Mouse (Mus musculus): ENCODE data around the gene Atg10. TPM values are rescaled to one million over a fixed set of nuclear protein-coding genes. Genes with fewer than 3 reads are reported as not detected.

Atg10 gene
- polyA plus RNA-seq, 1 experiment from 2014 or later, result 3.2 TPM

DNA sequence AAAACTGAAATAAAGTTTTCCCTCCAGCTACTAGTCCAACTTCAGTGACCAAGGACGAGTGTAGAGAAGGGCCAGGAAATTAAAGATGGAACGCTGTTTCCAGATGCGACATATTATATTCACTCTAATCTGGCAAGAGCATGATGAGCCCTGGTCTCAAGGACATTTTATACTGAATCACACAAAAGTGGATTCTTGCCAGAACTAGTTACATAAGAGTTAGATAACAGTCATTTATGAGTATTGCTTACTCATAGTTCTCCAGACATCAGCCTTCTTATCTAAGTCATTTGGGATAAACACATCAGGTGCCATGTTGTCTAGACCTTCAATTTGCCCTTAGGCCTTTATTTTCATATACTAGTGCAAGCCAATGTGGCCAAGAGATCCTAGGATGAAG, 108.9 kb downstream of the Atg10 start:
- H3K4me1 ChIP-seq (replicated peaks), result no peaks in the 10 kb centered on the region
- no peak overlapping the region for H3K9ac ChIP-seq
- H3K9me3 ChIP-seq (replicated peaks), result no peaks in the 10 kb centered on the region
- no peak overlapping the region for H3K4me3 ChIP-seq (replicated peaks)
- H3K4me2 ChIP-seq, result no peak overlapping the region
- no peaks in the 10 kb centered on the region for H3K36me3 ChIP-seq (replicated peaks)
- H3K27ac ChIP-seq (replicated peaks), result no peak overlapping the region
- no peak for ATAC-seq (ENCODE audit: insufficient read depth)
- no peaks in the 10 kb centered on the region for H3K27me3 ChIP-seq
- WGBS (ENCODE audit: insufficient replicate concordance), result 68% methylated on average over 3 of the region's 3 CpGs

DNA sequence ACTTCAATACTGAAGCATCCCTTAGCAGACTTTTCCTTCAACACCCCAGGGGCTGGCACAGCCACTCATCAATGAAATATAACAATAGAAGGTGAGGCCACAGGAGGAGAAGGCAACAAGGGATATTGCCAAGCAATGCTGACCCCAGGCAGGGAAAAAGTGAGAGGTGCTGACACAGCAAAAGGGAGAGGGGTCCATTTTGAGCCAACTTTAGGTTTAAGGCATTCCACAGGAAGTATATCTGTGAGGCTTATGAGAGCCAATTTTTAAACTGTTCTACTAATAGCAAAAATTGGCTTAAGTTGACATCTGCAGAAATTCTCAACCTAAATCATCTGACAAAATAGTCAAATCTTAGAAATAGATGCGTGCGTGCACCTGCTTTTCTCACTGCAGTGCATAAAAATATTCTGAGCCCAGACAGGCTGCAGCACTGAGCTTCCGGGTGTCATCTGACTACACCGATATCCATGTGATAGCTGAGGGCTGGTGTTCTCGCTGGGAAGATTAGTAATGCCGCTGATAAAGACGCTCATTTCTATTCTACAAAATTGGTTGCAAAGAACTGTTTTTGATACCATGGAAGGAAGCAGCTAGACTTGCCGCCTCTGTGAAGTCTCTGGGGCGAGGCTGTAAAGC, 116.3 kb downstream of the Atg10 start:
- ATAC-seq (ENCODE audit: insufficient read depth), result no peak
- Histone ChIP-seq H3K9ac (no peak overlapping the region), H3K27ac (replicated peaks) (no peak overlapping the region), H3K4me1 (replicated peaks) (no peaks in the 10 kb centered on the region), H3K27me3 (no peaks in the 10 kb centered on the region), H3K4me2 (no peak overlapping the region), H3K9me3 (replicated peaks) (no peaks in the 10 kb centered on the region), H3K4me3 (replicated peaks) (no peak overlapping the region), H3K36me3 (replicated peaks) (no peaks in the 10 kb centered on the region)
- 71% methylated on average over 9 of the region's 9 CpGs for WGBS (ENCODE audit: insufficient replicate concordance)

DNA sequence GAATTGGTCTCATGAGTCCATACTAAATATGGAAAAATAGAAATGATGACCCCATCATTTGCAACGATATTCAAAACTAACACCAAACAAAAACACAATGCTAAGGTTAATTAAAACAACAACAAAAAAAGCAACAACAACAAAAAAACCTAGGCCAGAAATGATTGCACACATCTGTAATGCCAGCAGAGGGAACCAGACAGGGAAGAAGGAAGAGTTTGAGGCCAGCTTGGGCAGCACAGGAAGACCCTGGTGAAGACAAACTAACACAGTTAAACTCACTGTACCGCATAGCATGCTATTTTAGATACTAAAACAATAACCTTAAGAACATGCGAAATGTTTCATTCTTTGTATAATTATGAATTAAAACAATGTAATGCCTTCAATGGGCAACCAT, 121.5 kb downstream of the Atg10 start:
- WGBS (ENCODE audit: insufficient replicate concordance), result 56% methylated on average over 3 of the region's 3 CpGs
- Histone ChIP-seq H3K4me2 (no peak overlapping the region), H3K4me3 (replicated peaks) (no peak overlapping the region), H3K4me1 (replicated peaks) (no peaks in the 10 kb centered on the region), H3K9ac (no peak overlapping the region), H3K27me3 (no peaks in the 10 kb centered on the region), H3K36me3 (replicated peaks) (no peaks in the 10 kb centered on the region), H3K27ac (replicated peaks) (no peak overlapping the region), H3K9me3 (replicated peaks) (no peaks in the 10 kb centered on the region)
- no peak for ATAC-seq (ENCODE audit: insufficient read depth)

DNA sequence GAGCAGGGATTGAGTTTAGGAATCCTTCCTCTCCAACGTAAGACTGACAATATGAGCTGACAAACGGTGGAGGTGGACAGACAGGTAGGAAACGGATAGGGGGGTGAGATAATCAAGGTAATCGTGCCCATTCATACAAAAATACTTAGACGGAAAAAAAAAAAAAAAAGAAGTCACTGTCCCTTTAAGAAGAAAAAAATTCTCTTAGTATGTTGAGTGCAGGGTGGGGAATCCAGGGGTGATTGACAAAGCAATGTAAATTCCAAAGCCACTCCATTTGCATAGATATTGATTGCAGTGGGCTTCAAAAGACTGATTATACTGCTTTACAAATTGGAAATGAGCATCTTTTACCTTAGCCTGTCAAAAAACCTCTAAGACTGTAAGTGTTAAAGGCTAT, 123.4 kb downstream of the Atg10 start:
- ATAC-seq (ENCODE audit: insufficient read depth), result no peak
- 61% methylated on average over 5 of the region's 5 CpGs for WGBS (ENCODE audit: insufficient replicate concordance)

DNA sequence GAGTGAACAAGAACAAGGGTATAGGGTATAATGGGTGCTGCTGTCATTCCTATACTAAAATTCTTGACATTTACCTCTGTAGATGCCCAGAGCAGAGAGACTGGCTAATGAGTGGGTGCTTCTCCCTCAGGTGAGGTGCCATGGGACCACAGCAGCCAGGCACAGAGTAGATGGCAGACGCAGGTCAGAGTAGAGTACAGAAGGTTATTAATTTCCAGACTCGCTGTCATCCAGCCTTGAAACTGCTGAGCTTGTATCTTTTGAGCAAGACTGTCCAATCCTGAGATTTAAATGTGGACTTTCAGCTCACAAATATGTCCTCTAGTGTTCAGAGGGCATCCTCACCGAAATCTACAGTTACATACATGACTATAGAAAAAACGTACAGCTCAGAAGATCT, 128.9 kb downstream of the Atg10 start:
- no peak for ATAC-seq (ENCODE audit: insufficient read depth)
- WGBS (ENCODE audit: insufficient replicate concordance), result 69% methylated on average over 4 of the region's 4 CpGs
- Histone ChIP-seq H3K27me3 (no peaks in the 10 kb centered on the region), H3K9me3 (replicated peaks) (no peaks in the 10 kb centered on the region), H3K4me1 (replicated peaks) (no peaks in the 10 kb centered on the region), H3K4me2 (no peak overlapping the region), H3K4me3 (replicated peaks) (no peak overlapping the region), H3K27ac (replicated peaks) (no peak overlapping the region), H3K36me3 (replicated peaks) (no peaks in the 10 kb centered on the region), H3K9ac (no peak overlapping the region)

More for the DNA sequence above, 123.4 kb downstream of the Atg10 start:
- Histone ChIP-seq H3K4me2 (no peak overlapping the region), H3K9ac (no peak overlapping the region), H3K36me3 (replicated peaks) (no peaks in the 10 kb centered on the region), H3K9me3 (replicated peaks) (no peaks in the 10 kb centered on the region), H3K4me1 (replicated peaks) (no peaks in the 10 kb centered on the region), H3K4me3 (replicated peaks) (no peak overlapping the region), H3K27me3 (no peaks in the 10 kb centered on the region), H3K27ac (replicated peaks) (no peak overlapping the region)

DNA sequence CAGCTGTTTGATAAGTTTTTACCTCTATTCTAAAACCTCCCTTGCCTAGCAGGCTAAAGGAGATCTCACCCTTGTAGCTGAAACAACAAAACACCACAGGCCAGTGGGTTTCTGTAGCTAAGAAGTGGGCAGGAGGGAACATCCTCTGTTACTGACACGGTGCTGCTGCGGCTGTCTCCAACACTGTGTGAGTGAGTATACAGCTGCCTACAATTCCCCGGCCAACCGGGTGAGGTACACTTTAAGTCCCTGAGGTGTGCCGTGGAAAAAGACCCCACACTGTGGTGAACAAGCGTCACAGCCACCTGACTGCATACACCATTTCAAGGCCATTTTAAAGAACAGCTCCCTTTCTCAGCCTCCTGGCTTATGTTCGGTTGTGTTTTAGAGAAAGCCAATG, 129.6 kb downstream of the Atg10 start:
- Histone ChIP-seq H3K27me3 (no peaks in the 10 kb centered on the region), H3K4me3 (replicated peaks) (no peak overlapping the region), H3K4me1 (replicated peaks) (no peaks in the 10 kb centered on the region; the same call in 1 of the 2 replicates), H3K4me2 (no peak overlapping the region), H3K27ac (replicated peaks) (no peak overlapping the region), H3K9ac (no peak overlapping the region), H3K9me3 (replicated peaks) (no peaks in the 10 kb centered on the region), H3K36me3 (replicated peaks) (no peaks in the 10 kb centered on the region)
- no peak for ATAC-seq (ENCODE audit: insufficient read depth)
- 28% methylated on average over 7 of the region's 7 CpGs for WGBS (ENCODE audit: insufficient replicate concordance)

DNA sequence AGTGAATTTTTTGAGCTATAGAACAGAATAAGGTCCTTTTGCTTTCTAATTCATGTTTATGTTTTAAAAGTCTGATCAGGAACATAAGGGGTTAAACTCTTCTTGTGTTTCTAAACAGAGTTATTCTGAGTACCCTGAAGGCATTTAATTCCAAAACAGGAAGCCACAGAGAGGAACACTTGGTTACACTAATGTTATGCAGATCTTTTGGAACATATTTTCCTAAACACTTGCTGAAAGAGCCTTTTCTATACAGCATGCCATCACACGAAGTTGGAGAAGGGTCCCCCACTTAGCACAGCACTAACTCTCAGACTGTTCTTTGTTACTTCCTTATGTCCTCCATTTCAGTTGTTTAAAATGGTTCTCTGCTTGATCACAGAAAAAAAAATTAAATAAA, 130.2 kb downstream of the Atg10 start:
- WGBS (ENCODE audit: insufficient replicate concordance), result 6% methylated on average over 1 of the region's 1 CpGs
- Histone ChIP-seq H3K27me3 (no peaks in the 10 kb centered on the region), H3K4me1 (replicated peaks) (no peaks in the 10 kb centered on the region; the same call in 1 of the 2 replicates), H3K9ac (no peak overlapping the region), H3K9me3 (replicated peaks) (no peaks in the 10 kb centered on the region), H3K27ac (replicated peaks) (no peak overlapping the region), H3K36me3 (replicated peaks) (no peaks in the 10 kb centered on the region), H3K4me3 (replicated peaks) (no peak overlapping the region), H3K4me2 (no peak overlapping the region)
- no peak for ATAC-seq (ENCODE audit: insufficient read depth)

DNA sequence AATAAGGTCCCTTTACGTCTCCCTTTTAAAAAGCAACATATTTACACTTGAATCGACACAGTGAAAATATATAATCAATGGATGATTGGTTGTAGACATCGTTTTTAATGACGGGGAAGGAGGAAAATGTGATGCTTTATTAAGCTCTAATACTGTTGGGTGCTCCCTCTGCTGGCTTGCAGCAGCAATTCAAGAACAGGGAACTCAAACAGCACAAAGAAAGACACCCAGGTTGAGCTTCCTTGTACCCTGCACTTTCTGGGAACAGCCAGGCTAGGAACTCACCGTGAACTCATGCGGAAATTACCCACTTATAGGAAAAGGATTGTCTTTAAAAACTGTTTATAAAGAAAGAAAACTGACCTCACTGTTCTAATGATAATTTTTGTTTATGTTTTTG, 130.6 kb downstream of the Atg10 start:
- no peak for ATAC-seq (ENCODE audit: insufficient read depth)

DNA sequence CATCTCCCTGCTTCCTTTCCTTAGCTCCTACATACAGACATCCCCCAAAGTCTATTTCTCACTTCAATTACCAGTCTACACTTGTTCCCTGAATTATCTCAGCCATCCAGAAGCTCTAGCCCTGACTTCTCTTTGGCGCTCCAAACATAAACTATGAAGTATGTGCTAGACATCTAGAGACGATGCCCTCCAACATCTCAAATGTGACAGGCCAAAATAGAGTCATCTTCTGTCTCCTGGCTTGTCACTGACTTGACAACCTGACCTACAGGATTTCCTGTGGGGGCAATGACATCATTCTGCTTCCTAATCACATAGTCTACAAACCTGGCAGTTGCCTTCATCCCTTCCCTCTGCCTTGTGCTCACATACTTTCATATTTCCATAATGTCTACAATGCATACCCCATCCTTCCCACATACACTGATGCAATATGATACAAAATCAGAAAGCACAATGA, 132.0 kb downstream of the Atg10 start:
- Histone ChIP-seq H3K4me3 (replicated peaks) (no peak overlapping the region), H3K4me2 (no peak overlapping the region), H3K9me3 (replicated peaks) (no peaks in the 10 kb centered on the region), H3K9ac (no peak overlapping the region), H3K4me1 (replicated peaks) (no peaks in the 10 kb centered on the region; the same call in 1 of the 2 replicates), H3K36me3 (replicated peaks) (no peaks in the 10 kb centered on the region), H3K27ac (replicated peaks) (no peak overlapping the region), H3K27me3 (no peaks in the 10 kb centered on the region)
- WGBS (ENCODE audit: insufficient replicate concordance), result 38% methylated on average over 2 of the region's 2 CpGs
- no peak for ATAC-seq (ENCODE audit: insufficient read depth)

More for the DNA sequence above, 130.6 kb downstream of the Atg10 start:
- H3K4me2 ChIP-seq, result no peak overlapping the region
- WGBS (ENCODE audit: insufficient replicate concordance), result 11% methylated on average over 6 of the region's 6 CpGs
- no peak overlapping the region for H3K4me3 ChIP-seq (replicated peaks)
- H3K4me1 ChIP-seq (replicated peaks), result no peaks in the 10 kb centered on the region; the same call in 1 of the 2 replicates
- H3K9ac ChIP-seq, result no peak overlapping the region
- no peaks in the 10 kb centered on the region for H3K36me3 ChIP-seq (replicated peaks)
- H3K27ac ChIP-seq (replicated peaks), result no peak overlapping the region
- no peaks in the 10 kb centered on the region for H3K9me3 ChIP-seq (replicated peaks)
- no peaks in the 10 kb centered on the region for H3K27me3 ChIP-seq

DNA sequence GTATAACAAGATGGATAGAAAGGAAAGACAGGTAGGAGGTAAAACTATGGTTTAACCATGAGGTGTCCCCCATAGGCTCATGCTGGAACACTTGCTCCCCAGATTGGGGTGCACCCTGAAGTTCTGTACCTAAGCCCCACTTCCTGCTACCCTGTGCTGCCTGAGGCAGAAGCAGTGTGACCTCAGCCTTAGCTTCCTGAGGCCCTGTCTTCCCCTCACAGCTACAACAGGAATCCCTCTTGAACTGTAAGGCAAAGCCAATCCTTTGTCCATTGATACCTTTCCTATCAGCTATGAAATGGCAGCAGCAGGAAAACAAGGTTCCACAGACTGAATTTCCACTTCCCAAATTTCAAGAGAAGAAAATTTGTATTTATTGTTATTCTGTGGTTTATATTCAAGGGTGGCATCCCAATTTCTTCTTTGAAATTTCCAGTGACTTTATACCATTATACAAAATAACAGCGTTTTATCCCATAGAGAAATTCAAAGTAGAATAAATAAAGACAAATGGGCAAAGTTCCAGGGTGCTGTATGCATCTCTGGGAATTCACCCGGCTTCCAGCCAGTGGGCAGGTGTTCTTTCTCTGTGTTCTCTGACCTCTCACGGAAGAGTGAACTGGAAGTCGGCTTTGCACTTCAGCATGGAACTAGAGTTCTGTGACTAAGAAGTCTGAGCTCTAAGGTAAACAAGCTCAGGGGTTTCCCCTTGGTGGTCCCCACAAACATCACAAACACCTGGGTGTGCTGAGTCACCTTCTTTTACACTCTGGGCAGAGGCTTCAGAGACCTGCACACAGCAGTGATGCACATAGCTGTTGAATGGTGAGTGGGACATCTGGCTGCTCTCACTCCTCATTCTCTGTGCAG, 132.7 kb downstream of the Atg10 start:
- no peaks in the 10 kb centered on the region for H3K9me3 ChIP-seq (replicated peaks)
- no peak overlapping the region for H3K4me3 ChIP-seq (replicated peaks)
- no peak overlapping the region for H3K27ac ChIP-seq (replicated peaks)
- WGBS (ENCODE audit: insufficient replicate concordance), result 65% methylated on average over 4 of the region's 4 CpGs
- H3K27me3 ChIP-seq, result no peaks in the 10 kb centered on the region
- no peaks in the 10 kb centered on the region; the same call in 1 of the 2 replicates for H3K4me1 ChIP-seq (replicated peaks)
- no peak overlapping the region for H3K9ac ChIP-seq
- H3K36me3 ChIP-seq (replicated peaks), result no peaks in the 10 kb centered on the region
- no peak for ATAC-seq (ENCODE audit: insufficient read depth)
- H3K4me2 ChIP-seq, result no peak overlapping the region

DNA sequence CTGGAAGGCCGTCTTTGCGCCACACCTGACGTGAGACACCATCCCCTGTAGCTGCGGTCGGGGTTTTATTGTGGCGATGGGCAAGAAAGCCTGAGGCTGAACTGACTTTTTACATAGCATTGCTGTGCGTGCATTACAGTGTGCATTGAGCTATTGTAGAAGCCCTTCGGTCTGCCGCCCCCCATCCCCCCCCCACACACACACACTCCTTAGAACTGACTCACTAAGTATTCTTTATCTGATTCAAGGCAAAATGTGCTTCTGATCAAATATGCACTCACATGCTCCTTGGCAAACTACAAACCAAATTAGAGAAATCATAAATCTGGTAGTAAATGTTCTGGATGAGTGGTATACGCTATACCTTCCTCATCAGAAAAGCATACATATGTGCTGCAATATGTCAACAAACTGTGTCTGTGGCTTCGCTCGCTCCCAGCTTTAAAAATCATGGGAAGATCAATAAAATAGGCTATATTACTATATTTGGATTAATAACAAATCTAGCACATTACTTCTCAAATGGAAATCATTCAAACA, 137.3 kb downstream of the Atg10 start:
- 76% methylated on average over 12 of the region's 12 CpGs for WGBS (ENCODE audit: insufficient replicate concordance)
- H3K27me3 ChIP-seq, result no peaks in the 10 kb centered on the region
- H3K4me2 ChIP-seq, result no peak overlapping the region
- no peak overlapping the region for H3K4me3 ChIP-seq (replicated peaks)
- no peaks in the 10 kb centered on the region for H3K36me3 ChIP-seq (replicated peaks)
- no peaks in the 10 kb centered on the region for H3K9me3 ChIP-seq (replicated peaks)
- no peak overlapping the region for H3K9ac ChIP-seq
- no peak for ATAC-seq (ENCODE audit: insufficient read depth)
- no peaks in the 10 kb centered on the region; the same call in 1 of the 2 replicates for H3K4me1 ChIP-seq (replicated peaks)
- H3K27ac ChIP-seq (replicated peaks), result no peak overlapping the region

Measured in liver, embryonic 15.5 days (tissue).